Mouse (Mus musculus): Measurements from ENCODE around the gene Tomm34.

GRCm38 (mm10) chr2:164107125-164107874 is 36.3 kb upstream of the Tomm34 start:
- no peak for TF ChIP-seq CTCF (IDR thresholded peaks at IDR 0.05; ENCODE audit: low read depth, low read length)
- TF ChIP-seq POLR2A (IDR thresholded peaks at IDR 0.05; ENCODE audit: extremely low read depth, insufficient read depth, low read length) = no peak
